Mouse (Mus musculus) MEL (cell line): ENCODE results near the gene Myo1h. TPM values are rescaled to one million over a fixed set of nuclear protein-coding genes. Genes with fewer than 3 reads are reported as not detected.
A peak's percentile ranks its signal among the peaks of the same experiment; 100 is the strongest.

Experiments used
- DNase-seq: peaks from one replicate; pipeline ENCODE4 v3.0.0; 2011; ENCODE audit warnings: low read depth, low spot score
- H3K27ac ChIP-seq: 2 replicates; pipeline ENCODE4 v1.5.1; 2012; ENCODE audit warnings: low read depth, mild to moderate bottlenecking, control low read depth, low read length, moderate library complexity; ENCODE audit not compliant: control insufficient read depth
- H3K27me3 ChIP-seq, 2 experiments: fragments of 150-350 bp in 1 of 2; sonication (generic) in 1 of 2; 2 replicates each; pipeline ENCODE4 v1.6.1; 2012; ENCODE audit warnings: low read length in 2 of 2, mild to moderate bottlenecking in 2 of 2, improper control_type of control experiment in 1 of 2, moderate library complexity in 1 of 2; ENCODE audit not compliant: insufficient read depth in 2 of 2, control insufficient read depth in 1 of 2
- H3K36me3 ChIP-seq, 2 experiments: 2 replicates each; pipeline ENCODE4 v1.6.1; 2012 to 2014; ENCODE audit warnings: low read length in 2 of 2, improper control_type of control experiment in 1 of 2, inconsistent platforms in 1 of 2, mild to moderate bottlenecking in 1 of 2; ENCODE audit not compliant: insufficient read depth in 2 of 2, control insufficient read depth in 1 of 2
- H3K4me1 ChIP-seq, 2 experiments: fragments of 150-350 bp in 1 of 2; sonication (generic) in 1 of 2; 2 replicates each; pipeline ENCODE4 v1.6.1; 2012; ENCODE audit warnings: low read length in 2 of 2, improper control_type of control experiment in 1 of 2, mild to moderate bottlenecking in 1 of 2; ENCODE audit not compliant: insufficient read depth in 2 of 2, control insufficient read depth in 1 of 2
- H3K4me3 ChIP-seq, 2 experiments: fragments of 150-350 bp in 1 of 2; sonication (generic) in 1 of 2; 2 replicates each; pipeline ENCODE4 v1.5.1; 2012; ENCODE audit warnings: low read depth in 2 of 2, low read length in 2 of 2, mild to moderate bottlenecking in 2 of 2, moderate library complexity in 2 of 2, control low read depth in 1 of 2, improper control_type of control experiment in 1 of 2; ENCODE audit not compliant: control insufficient read depth in 1 of 2, insufficient read depth in 1 of 2
- H3K79me2 ChIP-seq: 2 replicates; pipeline ENCODE4 v1.6.1; 2012; ENCODE audit warnings: mild to moderate bottlenecking, low read length, moderate library complexity; ENCODE audit not compliant: control insufficient read depth, poor library complexity, insufficient read depth
- H3K9ac ChIP-seq: 2 replicates; pipeline ENCODE4 v1.6.1; 2012; ENCODE audit warnings: low read depth, mild to moderate bottlenecking, control low read depth, low read length, moderate library complexity; ENCODE audit not compliant: control insufficient read depth, poor library complexity, severe bottlenecking
- H3K9me3 ChIP-seq: fragments of 150-350 bp; sonication (generic); replicated peaks from 2 replicates; pipeline ENCODE4 v1.6.1; 2012; ENCODE audit warnings: mild to moderate bottlenecking, low read length, improper control_type of control experiment, moderate library complexity; ENCODE audit not compliant: insufficient read depth
- CHD1 ChIP-seq: IDR thresholded peaks from 2 replicates; pipeline ENCODE4 v1.6.1; 2012; ENCODE audit warnings: low read depth, mild to moderate bottlenecking, inconsistent platforms, low read length, improper control_type of control experiment
- ELF1 ChIP-seq: IDR thresholded peaks from 2 replicates; pipeline ENCODE4 v1.6.1; 2014; ENCODE audit warnings: low read depth, mild to moderate bottlenecking, inconsistent platforms, low read length, improper control_type of control experiment, moderate library complexity
- ETS1 ChIP-seq: IDR thresholded peaks from 2 replicates; pipeline ENCODE4 v1.6.1; 2012; ENCODE audit warnings: low read depth, mild to moderate bottlenecking, inconsistent platforms, low read length, improper control_type of control experiment, moderate library complexity
- GATA1 ChIP-seq: IDR thresholded peaks from 2 replicates; pipeline ENCODE4 v1.6.1; 2011; ENCODE audit warnings: low read depth, low read length, improper control_type of control experiment
- JUND ChIP-seq: IDR thresholded peaks from 2 replicates; pipeline ENCODE4 v1.6.1; 2011; ENCODE audit warnings: low read depth, mild to moderate bottlenecking, improper control_type of control experiment, low read length
- KAT2A ChIP-seq: conservative IDR thresholded peaks from 2 replicates; pipeline ENCODE4 v1.6.1; 2012; ENCODE audit warnings: low read depth, low read length, improper control_type of control experiment, inconsistent platforms
- MAFK ChIP-seq: IDR thresholded peaks from 2 replicates; pipeline ENCODE4 v1.6.1; 2011; ENCODE audit warnings: low read depth, mild to moderate bottlenecking, low read length, improper control_type of control experiment, borderline replicate concordance
- MAX ChIP-seq: IDR thresholded peaks from 2 replicates; pipeline ENCODE4 v1.6.1; 2011; ENCODE audit warnings: low read length, improper control_type of control experiment
- MYB ChIP-seq: IDR thresholded peaks from 2 replicates; pipeline ENCODE4 v1.6.1; 2011; ENCODE audit warnings: mild to moderate bottlenecking, low read depth, low read length, improper control_type of control experiment
- NELFE ChIP-seq: IDR thresholded peaks from 2 replicates; pipeline ENCODE4 v1.6.1; 2011; ENCODE audit warnings: low read depth, low read length, improper control_type of control experiment
- NRF1 ChIP-seq: IDR thresholded peaks from 2 replicates; pipeline ENCODE4 v1.6.1; 2014; ENCODE audit warnings: low read depth, mild to moderate bottlenecking, inconsistent platforms, low read length, improper control_type of control experiment, moderate library complexity; ENCODE audit not compliant: poor library complexity, insufficient read depth, severe bottlenecking
- POLR2AphosphoS2 ChIP-seq: IDR thresholded peaks from 2 replicates; pipeline ENCODE4 v1.6.1; 2011; ENCODE audit warnings: low read length, improper control_type of control experiment
- POLR2AphosphoS5 ChIP-seq: IDR thresholded peaks from 2 replicates; pipeline ENCODE4 v1.6.1; 2012; ENCODE audit warnings: low read depth, borderline replicate concordance, mild to moderate bottlenecking, inconsistent platforms, low read length, moderate library complexity, mixed read lengths
- RAD21 ChIP-seq: IDR thresholded peaks from 2 replicates; pipeline ENCODE4 v1.6.1; 2011; ENCODE audit warnings: mild to moderate bottlenecking, low read depth, low read length, improper control_type of control experiment
- SMC3 ChIP-seq: IDR thresholded peaks from 2 replicates; pipeline ENCODE4 v1.6.1; 2011; ENCODE audit warnings: low read depth, low read length, improper control_type of control experiment
- TAL1 ChIP-seq: IDR thresholded peaks from 2 replicates; pipeline ENCODE4 v1.6.1; 2012; ENCODE audit warnings: mild to moderate bottlenecking, inconsistent platforms, low read length, moderate library complexity, mixed read lengths
- TBP ChIP-seq: IDR thresholded peaks from 2 replicates; pipeline ENCODE4 v1.8.0; 2011; ENCODE audit warnings: low read depth, low read length, improper control_type of control experiment
- TCF12 ChIP-seq: IDR thresholded peaks from 2 replicates; pipeline ENCODE4 v1.6.1; 2014; ENCODE audit warnings: low read depth, mild to moderate bottlenecking, inconsistent platforms, low read length, improper control_type of control experiment, moderate library complexity
- USF1 ChIP-seq: IDR thresholded peaks from 2 replicates; pipeline ENCODE4 v1.6.1; 2014; ENCODE audit warnings: low read depth, mild to moderate bottlenecking, inconsistent platforms, low read length, improper control_type of control experiment, moderate library complexity
- USF2 ChIP-seq, 2 experiments: IDR thresholded peaks; 2 replicates each; pipeline ENCODE4 v1.6.1; 2011 to 2012; ENCODE audit warnings: improper control_type of control experiment in 2 of 2, low read length in 2 of 2, borderline replicate concordance in 1 of 2, inconsistent platforms in 1 of 2, low read depth in 1 of 2, mild to moderate bottlenecking in 1 of 2; ENCODE audit not compliant: insufficient read depth in 1 of 2
- ZC3H11A ChIP-seq: IDR thresholded peaks from 2 replicates; pipeline ENCODE4 v1.6.1; 2012; ENCODE audit warnings: low read depth, mild to moderate bottlenecking, inconsistent platforms, low read length, improper control_type of control experiment
- ZKSCAN1 ChIP-seq: IDR thresholded peaks from 2 replicates; pipeline ENCODE4 v1.6.1; 2012; ENCODE audit warnings: low read depth, mild to moderate bottlenecking, inconsistent platforms, low read length, improper control_type of control experiment, moderate library complexity
- ZMIZ1 ChIP-seq: IDR thresholded peaks from 2 replicates; pipeline ENCODE4 v1.6.1; 2012; ENCODE audit warnings: low read depth, mild to moderate bottlenecking, inconsistent platforms, low read length, improper control_type of control experiment, moderate library complexity
- polyA plus RNA-seq, 2 experiments: library from polyadenylated mRNA; stranded (reverse) in 1 of 2; unstranded in 1 of 2; fragments of >175 nt in 1 of 2; fragments of >200 nt in 1 of 2; gene quantifications; 2 replicates each; pipeline versions ENCODE4 v1.2.1 to v1.2.4; 2012; ENCODE audit warnings: low replicate concordance in 2 of 2, low read depth in 1 of 2; ENCODE audit not compliant: insufficient read length in 2 of 2, insufficient read depth in 1 of 2, missing spikeins in 1 of 2
- total RNA-seq: library from RNA; depleted of rRNA; stranded (reverse); fragments of 300-350 nt; gene quantifications from 2 replicates; pipeline ENCODE4 v1.2.3, GENCODE M21; 2012

Gene Myo1h
- total and polyA plus RNA-seq, 3 experiments = 0.33 to 4.6 TPM; not detected in 1

GRCm38 (mm10) chr5:114373174-114373573 is 84.2 kb downstream of the Myo1h start:
- Histone ChIP-seq H3K9me3 (no peaks in the 10 kb centered on the region), H3K4me1 (peaks cover 21 to 52% of the 10 kb centered on the region in 2 experiments), H3K27ac (no peak overlapping the region), H3K9ac (no peak overlapping the region), H3K36me3 (peaks cover 3 to 36% of the 10 kb centered on the region in 2 experiments; a peak in 3 of 4 replicates), H3K27me3 (no peaks in the 10 kb centered on the region), H3K79me2 (peaks cover 7% of the 10 kb centered on the region; the same call in 1 of the 2 replicates), H3K4me3 (no peak overlapping the region)
- no peak for TF ChIP-seq ZC3H11A
- no peak for TF ChIP-seq TBP
- no peak for TF ChIP-seq USF1
- no peak for TF ChIP-seq JUND
- TF ChIP-seq NELFE = no peak
- no peak for TF ChIP-seq KAT2A
- no peak for TF ChIP-seq TCF12
- TF ChIP-seq POLR2AphosphoS2 = no peak
- no peak for TF ChIP-seq MYB
- no peak for TF ChIP-seq MAX
- no peak for TF ChIP-seq USF2 (IDR thresholded peaks at IDR 0.05; ENCODE audit: borderline replicate concordance in 1 of 2, insufficient read depth in 1 of 2, low read depth in 1 of 2, low read length in 2 of 2)
- TF ChIP-seq GATA1 = no peak
- no peak for DNase-seq

DNA sequence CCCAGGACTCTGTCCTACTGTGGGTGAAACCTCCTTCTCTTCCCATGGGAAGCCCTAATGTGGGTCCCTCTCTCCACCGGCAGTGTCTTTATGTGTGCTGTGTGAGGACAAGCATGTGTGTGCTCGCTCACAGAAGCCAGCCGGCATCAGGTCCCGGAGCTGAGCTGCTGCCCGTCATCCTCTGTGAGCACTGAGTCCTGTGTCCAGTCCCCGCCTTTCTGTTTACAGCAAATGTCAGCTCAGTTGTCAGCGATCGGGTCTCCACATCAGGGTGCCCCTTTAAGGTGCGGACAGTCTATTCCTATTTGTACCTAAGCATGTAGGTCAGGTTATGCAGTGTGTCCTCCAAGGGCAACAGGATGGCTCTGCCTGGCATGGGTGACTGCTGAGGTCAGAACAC is 84.6 kb downstream of the Myo1h start:
- Histone ChIP-seq H3K27me3 (no peaks in the 10 kb centered on the region), H3K9ac (no peak overlapping the region), H3K27ac (peak overlapping the region; percentile 69), H3K79me2 (peaks cover 9% of the 10 kb centered on the region; the same call in 1 of the 2 replicates), H3K36me3 (peaks cover 3 to 36% of the 10 kb centered on the region in 2 experiments; a peak in 3 of 4 replicates), H3K4me3 (no peak overlapping the region), H3K9me3 (no peaks in the 10 kb centered on the region), H3K4me1 (peaks cover 21 to 52% of the 10 kb centered on the region in 2 experiments)
- no peak for DNase-seq
- TF ChIP-seq RAD21 (no peak), ZKSCAN1 (no peak), TBP (no peak), ZC3H11A (no peak), USF2 (IDR thresholded peaks at IDR 0.05; ENCODE audit: borderline replicate concordance in 1 of 2, insufficient read depth in 1 of 2, low read depth in 1 of 2, low read length in 2 of 2) (no peak), POLR2AphosphoS2 (no peak), ETS1 (no peak), CHD1 (no peak), TAL1 (no peak), TCF12 (no peak), POLR2AphosphoS5 (no peak), ELF1 (no peak), MAFK (no peak), NRF1 (no peak), ZMIZ1 (no peak), SMC3 (no peak)
